Mouse (Mus musculus): Measurements from ENCODE around the gene Vopp1.

DNA sequence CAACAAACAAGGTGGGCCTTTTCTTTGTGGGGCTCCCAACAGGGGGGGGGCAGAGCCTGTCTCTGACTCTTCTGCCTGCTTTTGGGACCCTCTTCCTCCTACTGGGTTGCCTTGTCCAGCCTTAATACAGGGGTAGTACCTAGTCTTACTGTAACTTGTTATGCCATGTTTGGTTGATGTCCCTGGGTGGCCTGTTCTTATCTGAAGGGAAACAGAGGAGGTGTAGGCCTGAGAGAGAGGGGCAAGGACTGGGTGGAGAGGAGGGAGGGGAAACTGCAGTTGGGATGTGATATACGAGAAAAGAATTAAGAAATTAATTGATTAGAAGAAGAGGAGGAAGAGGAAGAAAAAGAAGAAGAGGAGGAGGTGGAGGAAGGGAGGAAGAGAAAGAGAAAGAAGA is 58.7 kb downstream of the Vopp1 start:
- TF ChIP-seq CTCF (IDR thresholded peaks at IDR 0.05) (no peak), POLR2A (IDR thresholded peaks at IDR 0.05; ENCODE audit: insufficient read depth, low read depth, low read length) (no peak)

Measured in heart, adult 2 months (tissue).